Mouse (Mus musculus): ENCODE measurements around the gene Fbxo34.
"Not testable (repeated sequence)": the region's sequence is repeated elsewhere in the genome, so short reads cannot be mapped to it uniquely, and the experiment has no call there.

Gene Fbxo34

DNA sequence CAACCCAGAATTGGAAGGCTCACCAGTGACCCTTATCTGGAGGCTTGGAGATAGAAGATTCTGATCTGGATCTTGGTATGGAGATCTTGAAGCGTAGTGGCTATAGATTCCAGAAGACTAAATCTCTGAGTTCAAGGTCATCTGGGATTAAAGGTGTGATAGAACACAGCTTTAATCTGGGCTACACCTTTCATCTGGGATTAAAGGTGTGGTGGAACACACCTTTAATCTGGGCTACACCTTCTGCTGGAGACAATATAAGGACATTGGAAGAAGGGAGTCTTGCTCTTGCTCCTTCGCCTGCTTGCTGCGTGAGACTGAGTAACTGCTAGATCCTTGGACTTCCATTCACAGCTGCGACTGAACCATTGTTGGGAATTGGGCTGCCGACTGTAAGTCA, at the start of gene Fbxo34:
TSS of gene Fbxo34 (plus strand) at position 301 of the 400 bp plus-strand sequence.
- not testable (repeated sequence) for DNase-seq (ENCODE audit: low read depth in 1 of 2, low spot score in 2 of 2)

DNA sequence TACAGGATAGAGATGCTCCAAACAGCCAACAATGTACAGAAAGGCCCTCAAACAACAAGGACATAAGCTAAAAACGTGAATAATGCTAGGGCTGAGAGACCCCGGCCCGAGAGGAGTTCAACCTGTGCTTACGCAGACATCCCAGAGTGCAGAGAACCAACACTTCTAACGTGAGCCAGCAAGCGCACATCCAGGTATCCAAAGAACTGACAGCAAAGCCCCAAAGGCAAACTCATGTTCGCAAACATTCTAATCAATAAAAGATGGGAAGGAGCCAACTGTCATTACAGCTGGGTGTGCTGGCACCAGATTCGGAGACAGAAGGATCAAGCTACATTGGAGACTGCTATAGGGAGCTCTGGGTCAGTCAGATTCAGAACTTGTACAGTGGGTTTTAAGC, 47.5 kb upstream of the Fbxo34 start:
- no peak for DNase-seq (ENCODE audit: low read depth in 1 of 2, low spot score in 2 of 2)

DNA sequence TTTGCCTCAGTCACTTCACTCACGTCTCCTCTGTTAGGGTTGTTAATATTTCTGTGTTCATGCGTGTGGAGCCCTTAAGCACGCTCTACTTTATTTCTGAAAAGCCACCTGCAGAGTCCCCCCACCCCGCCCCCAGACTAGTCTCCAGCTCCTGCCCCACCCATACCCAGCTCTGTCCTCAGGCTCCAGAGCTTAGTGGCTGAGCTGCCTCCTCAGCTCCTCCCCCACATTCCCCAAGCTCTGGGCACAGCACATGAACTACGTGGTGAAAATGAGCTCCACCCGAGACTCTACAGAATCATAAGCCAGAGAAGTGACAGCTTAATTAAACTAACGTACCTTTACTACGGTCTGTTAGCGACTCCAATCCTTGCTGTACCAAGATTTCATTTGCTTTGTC, 44.2 kb upstream of the Fbxo34 start:
- no peak for DNase-seq (ENCODE audit: low read depth in 1 of 2, low spot score in 2 of 2)

DNA sequence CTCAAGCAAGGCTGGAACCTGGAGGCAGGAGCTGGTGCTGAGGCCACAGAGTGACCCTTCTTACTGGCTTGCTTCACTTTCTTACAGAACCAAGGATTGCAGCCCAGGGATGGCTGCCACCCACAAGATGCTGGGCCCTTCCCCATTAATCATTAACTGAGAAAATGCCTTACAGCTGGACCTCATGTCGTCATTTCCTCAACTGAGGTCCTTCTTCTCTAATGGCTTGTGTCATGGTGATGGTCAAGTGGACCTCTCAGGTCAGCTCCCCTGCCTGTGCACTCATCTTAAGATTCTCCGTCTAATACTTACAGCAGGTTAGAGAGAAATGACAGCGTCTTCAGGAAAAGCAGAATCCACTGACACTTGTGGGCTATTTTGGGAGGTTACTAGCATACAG, 32.9 kb upstream of the Fbxo34 start:
- DNase-seq (ENCODE audit: low read depth in 1 of 2, low spot score in 2 of 2) = no peak

DNA sequence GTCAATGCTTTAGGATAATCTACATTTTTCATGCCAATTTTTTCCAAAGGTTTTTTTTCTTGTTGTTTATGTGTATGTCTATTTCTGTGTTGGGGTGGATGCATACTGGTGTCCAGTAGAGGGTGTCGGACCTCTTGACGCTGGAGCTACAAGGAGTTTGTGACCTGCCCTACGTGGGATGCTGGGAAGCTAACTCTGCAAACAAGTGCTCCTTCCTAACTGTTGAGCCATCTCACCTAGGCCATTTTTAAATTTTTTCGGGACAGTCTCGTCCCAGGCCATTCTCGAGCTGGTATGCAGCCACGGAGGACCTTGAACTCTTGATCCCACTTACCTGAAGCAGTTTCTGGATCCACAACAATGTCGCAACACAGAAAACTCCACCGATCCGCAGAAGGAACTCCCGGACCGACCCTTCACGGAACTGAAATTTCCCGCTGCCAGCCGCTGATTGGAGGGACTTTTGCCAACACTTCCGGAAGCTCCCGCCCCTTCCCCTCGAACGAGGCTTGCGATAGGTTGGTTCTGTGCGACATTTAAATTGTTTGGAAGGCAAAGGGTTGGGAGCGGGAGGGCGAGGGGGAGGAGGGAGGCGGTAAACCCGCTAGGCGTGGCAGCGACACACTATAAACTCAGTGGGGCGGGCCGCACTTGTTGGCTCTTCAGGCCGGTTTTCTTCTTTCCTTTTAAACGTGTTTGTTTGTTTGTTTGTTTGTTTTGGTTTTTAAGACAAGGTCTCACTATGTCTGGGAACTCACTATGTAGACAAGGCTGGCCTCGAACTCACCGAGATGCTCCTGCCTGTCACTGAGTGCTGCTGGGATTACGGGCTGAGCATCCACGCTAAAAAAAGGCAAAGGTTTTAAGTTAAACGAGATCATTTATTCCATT, 32.2 kb upstream of the Fbxo34 start, which contains the start of gene Dlgap5:
TSS of gene Dlgap5 (minus strand) at position 633 of the 891 bp plus-strand sequence.
- DNase-seq (ENCODE audit: low read depth in 1 of 2, low spot score in 2 of 2) = peak; percentile 84

DNA sequence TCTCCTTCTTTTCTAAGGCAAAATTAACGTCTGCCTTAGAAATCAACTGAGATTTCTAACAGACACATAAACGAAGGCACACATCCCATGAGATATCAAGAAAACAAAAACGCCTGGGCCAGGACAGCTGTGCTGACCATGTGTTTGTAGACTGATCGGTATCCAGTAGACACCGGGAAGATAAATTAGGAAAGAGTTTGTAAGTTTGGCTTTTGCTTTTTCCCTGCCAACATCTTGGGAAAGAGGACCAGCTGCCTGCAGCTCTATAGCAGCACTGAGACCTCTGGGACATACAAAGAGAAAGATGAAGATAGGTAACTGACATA, 31.6 kb upstream of the Fbxo34 start:
- no peak for DNase-seq (ENCODE audit: low read depth in 1 of 2, low spot score in 2 of 2)

DNA sequence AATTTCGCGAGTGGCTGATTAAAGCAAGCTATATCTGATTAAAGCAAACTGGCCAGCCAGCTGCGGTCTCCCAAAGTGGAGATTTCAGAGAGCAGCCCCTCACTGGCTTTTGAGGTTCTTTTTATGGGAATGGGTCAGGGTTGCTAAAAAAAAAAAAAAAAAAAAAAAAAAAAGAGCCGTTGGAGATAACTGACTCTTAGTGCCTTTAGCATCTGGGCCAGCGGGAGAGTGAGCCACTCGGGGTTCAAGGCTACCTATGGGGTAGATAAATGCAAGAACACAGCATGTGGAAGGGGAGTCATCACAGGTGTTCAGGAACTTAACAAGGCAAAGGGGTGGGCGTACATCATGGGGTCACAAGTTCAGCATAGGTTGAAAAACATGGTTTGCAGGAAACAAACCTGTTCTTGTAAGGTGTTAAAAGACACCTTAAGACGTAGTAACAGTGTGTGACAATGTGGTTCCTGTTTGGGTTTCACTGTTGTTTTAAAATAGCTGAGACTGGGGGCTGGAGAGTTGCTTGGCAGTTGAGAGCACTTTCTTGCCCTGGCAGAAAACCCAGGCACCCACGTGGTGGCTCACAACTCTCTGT, 31.1 kb upstream of the Fbxo34 start:
- no peak for DNase-seq (ENCODE audit: low read depth in 1 of 2, low spot score in 2 of 2)

- no peak for DNase-seq (ENCODE audit: low read depth in 1 of 2, low spot score in 2 of 2)
Measured at GRCm38 (mm10) chr14:47419723-47420276, 30.4 kb upstream of the Fbxo34 start.

GRCm38 (mm10) chr14:47421606-47422005, 28.6 kb upstream of the Fbxo34 start:
- DNase-seq (ENCODE audit: low read depth in 1 of 2, low spot score in 2 of 2) = no peak

DNA sequence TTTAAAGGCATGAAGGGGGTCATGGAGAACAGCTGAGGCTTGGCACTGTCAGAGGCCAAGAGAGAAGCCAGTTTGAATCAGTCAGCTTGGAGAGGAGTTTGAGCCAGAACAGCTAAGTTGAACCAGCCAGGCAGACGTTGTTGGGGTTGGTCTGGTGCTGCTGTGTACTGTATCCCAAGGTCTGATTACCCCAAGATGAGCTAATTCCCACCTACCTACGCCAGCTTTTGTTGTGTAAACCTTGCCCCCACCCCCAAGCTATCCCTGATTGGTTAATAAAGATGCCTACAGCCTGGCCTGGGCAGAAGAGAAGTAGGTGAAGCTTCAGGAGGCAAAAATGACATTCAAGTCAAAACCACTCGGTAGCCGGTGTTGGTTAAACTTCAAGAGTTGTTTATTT, 27.8 kb upstream of the Fbxo34 start:
- no peak for DNase-seq (ENCODE audit: low read depth in 1 of 2, low spot score in 2 of 2)

GRCm38 (mm10) chr14:47432987-47433386, 17.2 kb upstream of the Fbxo34 start:
- DNase-seq (ENCODE audit: low read depth in 1 of 2, low spot score in 2 of 2) = no peak

GRCm38 (mm10) chr14:47438947-47439346, 11.3 kb upstream of the Fbxo34 start:
- no peak for DNase-seq (ENCODE audit: low read depth in 1 of 2, low spot score in 2 of 2)

- no peak for DNase-seq (ENCODE audit: low read depth in 1 of 2, low spot score in 2 of 2)
Measured at GRCm38 (mm10) chr14:47444907-47445306, 5.3 kb upstream of the Fbxo34 start.

DNA sequence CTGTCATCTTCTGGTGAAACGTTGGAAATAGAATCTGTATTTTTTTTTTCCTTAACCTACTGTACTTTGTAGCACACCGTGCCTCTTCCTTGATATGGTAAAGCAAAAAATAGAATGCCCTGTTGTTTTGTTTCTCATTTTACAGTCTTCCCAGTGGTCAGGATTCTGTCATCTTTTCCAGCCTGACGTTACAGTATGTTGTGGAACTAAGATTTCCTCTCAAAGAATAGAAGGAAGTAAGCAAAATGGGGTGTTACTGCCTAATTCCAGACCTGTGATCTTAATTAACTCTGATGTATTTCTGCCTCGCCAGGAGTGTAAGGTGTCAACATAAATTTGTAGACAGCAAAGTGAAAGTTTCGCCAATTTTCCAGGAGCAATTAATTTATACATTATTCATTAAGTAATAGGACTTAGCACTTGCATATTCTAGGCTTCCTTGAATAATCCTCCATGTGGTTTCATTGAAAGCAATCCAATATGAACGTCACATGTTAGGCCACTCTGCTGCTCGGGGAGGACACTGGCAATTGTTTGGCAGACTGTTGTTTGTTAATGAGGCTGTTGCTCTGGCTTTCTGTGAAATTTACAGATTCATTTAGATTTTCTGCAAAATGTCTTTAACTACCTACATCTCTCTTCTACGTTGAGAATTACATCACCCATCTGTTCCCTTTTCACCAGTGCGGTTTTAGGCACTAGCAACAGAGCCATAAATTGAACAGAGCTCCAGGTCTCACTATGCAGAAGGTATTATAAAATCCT, 4.7 kb upstream of the Fbxo34 start:
- no peak for DNase-seq (ENCODE audit: low read depth in 1 of 2, low spot score in 2 of 2)

GRCm38 (mm10) chr14:47459556-47459955, 9.3 kb downstream of the Fbxo34 start:
- no peak for DNase-seq (ENCODE audit: low read depth in 1 of 2, low spot score in 2 of 2)

DNA sequence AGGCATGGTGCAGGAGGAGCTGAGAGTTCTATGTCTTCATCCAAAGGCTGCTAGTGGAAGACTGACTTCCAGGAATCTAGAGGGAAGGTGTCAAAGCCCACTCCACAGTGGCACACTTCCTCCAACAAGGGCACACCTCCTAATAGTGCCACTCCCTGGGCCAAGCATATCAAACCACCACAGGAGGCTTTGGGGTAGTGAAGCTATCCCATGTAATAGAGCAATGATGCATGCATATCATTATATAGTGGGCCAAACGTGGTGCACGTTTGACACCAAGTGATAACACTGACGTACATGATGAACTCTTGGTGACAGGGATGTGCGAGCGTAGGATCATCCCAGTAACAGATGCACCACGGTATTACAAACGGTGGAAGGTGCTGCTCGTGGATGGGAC, 11.8 kb downstream of the Fbxo34 start:
- DNase-seq (ENCODE audit: low read depth in 1 of 2, low spot score in 2 of 2) = no peak

DNA sequence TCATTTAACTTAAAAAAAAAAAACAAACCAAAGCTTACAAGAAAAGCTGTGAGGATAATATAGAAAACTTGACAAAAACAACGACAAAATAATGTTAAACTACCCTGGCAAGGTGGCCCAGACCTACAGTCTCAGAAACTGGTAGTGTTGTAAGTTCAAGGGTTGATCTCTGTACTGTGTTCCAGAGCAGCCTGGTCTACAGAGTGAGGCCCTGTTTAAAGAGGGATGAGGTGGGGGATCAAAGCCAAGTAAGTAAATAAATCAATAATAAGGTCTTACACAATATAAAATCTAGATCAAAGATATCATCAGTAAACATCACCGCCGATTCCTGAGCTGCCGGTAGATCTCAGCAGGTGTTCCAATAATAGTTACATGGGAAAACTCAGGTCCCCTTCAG, 12.2 kb downstream of the Fbxo34 start:
- DNase-seq (ENCODE audit: low read depth in 1 of 2, low spot score in 2 of 2) = no peak

DNA sequence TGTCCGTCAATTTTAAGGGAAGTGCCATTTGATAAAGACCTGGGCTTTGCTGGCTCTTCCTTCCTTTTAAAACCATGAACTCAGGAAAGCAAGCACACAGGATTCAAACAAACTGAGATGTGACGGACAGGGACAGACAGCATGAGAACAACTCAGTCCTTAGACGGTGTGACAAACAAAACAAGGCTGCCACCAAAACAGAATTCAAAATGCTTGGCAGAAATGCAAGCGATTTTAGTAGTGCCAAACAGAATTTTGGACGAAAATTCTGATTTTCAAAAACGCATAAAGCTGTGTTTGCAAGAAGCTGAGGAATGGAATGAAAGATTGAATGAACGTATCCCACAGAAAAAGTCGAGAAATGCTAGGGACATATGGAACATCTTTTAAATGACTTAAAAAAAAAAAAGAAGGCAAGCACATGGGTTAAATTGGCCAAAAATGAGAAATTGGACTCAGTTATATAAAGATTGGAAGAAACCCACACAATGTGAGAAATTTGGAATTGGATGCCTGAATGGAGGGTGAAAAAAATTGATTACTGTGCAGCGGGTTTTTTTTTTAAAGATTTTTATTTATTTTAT, 12.7 kb downstream of the Fbxo34 start:
- no peak for DNase-seq (ENCODE audit: low read depth in 1 of 2, low spot score in 2 of 2)

GRCm38 (mm10) chr14:47464426-47464825, 14.2 kb downstream of the Fbxo34 start:
- DNase-seq (ENCODE audit: low read depth in 1 of 2, low spot score in 2 of 2) = no peak

GRCm38 (mm10) chr14:47465468-47466175, 15.4 kb downstream of the Fbxo34 start:
- DNase-seq (ENCODE audit: low read depth in 1 of 2, low spot score in 2 of 2) = no peak

DNA sequence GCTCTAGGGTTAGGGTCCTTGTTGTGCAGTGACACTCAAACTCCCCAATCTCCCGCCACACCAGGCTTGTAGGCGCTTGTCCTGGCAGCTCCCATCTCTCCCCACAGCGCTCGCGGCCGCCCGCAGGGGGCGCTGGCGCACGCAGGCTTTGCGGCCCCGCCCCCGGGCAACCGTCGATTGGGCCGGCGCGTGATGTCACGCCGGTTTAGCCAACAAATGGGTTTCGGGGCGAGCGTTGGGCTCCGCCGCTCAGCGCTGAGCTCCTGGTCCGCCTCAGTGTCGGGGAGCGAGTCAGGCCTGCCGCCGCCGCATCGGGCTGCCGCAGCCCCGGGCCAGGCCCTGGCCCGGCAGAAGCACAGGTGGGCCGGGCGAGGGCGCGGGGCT, 22.1 kb downstream of the Fbxo34 start:
- peak; percentile 91 to 96 for DNase-seq (ENCODE audit: low read depth in 1 of 2, low spot score in 2 of 2)

Measured in monocyte, adult 2 months (primary cell).